Mouse (Mus musculus) myocyte (in vitro differentiated cells): ENCODE data around the gene Crybg1. TPM values are rescaled to one million over a fixed set of nuclear protein-coding genes. Genes with fewer than 3 reads are reported as not detected.

Experiments used
- H3K27me3 ChIP-seq: one replicate; pipeline ENCODE4 v1.6.1; 2011; ENCODE audit not compliant: control insufficient read depth, insufficient read depth, insufficient read length
- H3K36me3 ChIP-seq: one replicate; pipeline ENCODE4 v1.6.1; 2011; ENCODE audit not compliant: control insufficient read depth, insufficient read depth
- H3K4me2 ChIP-seq: one replicate; pipeline ENCODE4 v1.6.1; 2011; ENCODE audit warnings: low read depth, control low read depth
- H3K4me3 ChIP-seq: one replicate; pipeline ENCODE4 v1.5.1; 2011; ENCODE audit warnings: mild to moderate bottlenecking, control low read depth, moderate library complexity
- H3K79me2 ChIP-seq: one replicate; pipeline ENCODE4 v1.6.1; 2011; ENCODE audit not compliant: control insufficient read depth, insufficient read depth
- H3ac ChIP-seq: one replicate; pipeline ENCODE4 v1.6.1; 2011; ENCODE audit not compliant: control insufficient read depth, insufficient read length
- CEBPB ChIP-seq: IDR thresholded peaks from 2 replicates; pipeline ENCODE4 v1.6.1; 2011; ENCODE audit warnings: mild to moderate bottlenecking, moderate library complexity; ENCODE audit not compliant: poor library complexity, insufficient read depth, severe bottlenecking
- E2F4 ChIP-seq: IDR thresholded peaks from one replicate; pipeline ENCODE4 v1.6.1; 2011; ENCODE audit warnings: mild to moderate bottlenecking, control low read depth, moderate library complexity; ENCODE audit not compliant: insufficient read depth
- MAX ChIP-seq: IDR thresholded peaks from one replicate; pipeline ENCODE4 v1.6.1; 2011; ENCODE audit warnings: low read depth, mild to moderate bottlenecking, control low read depth
- MYOD1 ChIP-seq, 3 experiments: IDR thresholded peaks; one replicate each; pipeline ENCODE4 v1.6.1; 2011; ENCODE audit warnings: control low read depth in 2 of 3, low read depth in 2 of 3, mild to moderate bottlenecking in 2 of 3, moderate library complexity in 1 of 3; ENCODE audit not compliant: insufficient read length in 2 of 3, control insufficient read depth in 1 of 3
- MYOG ChIP-seq, 3 experiments: IDR thresholded peaks; one replicate each; pipeline ENCODE4 v1.6.1; 2011; ENCODE audit warnings: control low read depth in 2 of 3, low read depth in 2 of 3, mild to moderate bottlenecking in 2 of 3; ENCODE audit not compliant: insufficient read length in 2 of 3, control insufficient read depth in 1 of 3, insufficient read depth in 1 of 3
- POLR2A ChIP-seq: IDR thresholded peaks from one replicate; pipeline ENCODE4 v1.6.1; 2011; ENCODE audit warnings: low read depth, mild to moderate bottlenecking, control low read depth, moderate library complexity; ENCODE audit not compliant: insufficient read length
- POLR2AphosphoS2 ChIP-seq: IDR thresholded peaks from one replicate; pipeline ENCODE4 v1.6.1; 2011; ENCODE audit warnings: low read depth, control low read depth; ENCODE audit not compliant: insufficient read length
- REST ChIP-seq: IDR thresholded peaks from one replicate; pipeline ENCODE4 v1.6.1; 2011; ENCODE audit warnings: mild to moderate bottlenecking, control low read depth, moderate library complexity; ENCODE audit not compliant: insufficient read depth, insufficient read length
- SRF ChIP-seq: IDR thresholded peaks from one replicate; pipeline ENCODE4 v1.6.1; 2011; ENCODE audit warnings: low read depth; ENCODE audit not compliant: control insufficient read depth, insufficient read length
- TCF12 ChIP-seq: IDR thresholded peaks from one replicate; pipeline ENCODE4 v1.6.1; 2011; ENCODE audit warnings: mild to moderate bottlenecking, control low read depth; ENCODE audit not compliant: poor library complexity, insufficient read depth, severe bottlenecking
- TCF3 ChIP-seq: IDR thresholded peaks from one replicate; pipeline ENCODE4 v1.6.1; 2011; ENCODE audit warnings: low read depth, control low read depth; ENCODE audit not compliant: insufficient read length
- USF1 ChIP-seq: IDR thresholded peaks from one replicate; pipeline ENCODE4 v1.6.1; 2011; ENCODE audit warnings: low read depth, mild to moderate bottlenecking, control low read depth, moderate library complexity
- polyA plus RNA-seq: library from polyadenylated mRNA; unstranded; fragments of >200 nt; fragmentation: generic; extraction: Trizol; gene quantifications from one replicate; pipeline ENCODE4 v1.2.1, GENCODE M21; 2012; ENCODE audit warnings: missing spikeins

The Crybg1 gene
- polyA plus RNA-seq, 1 experiment, result 3.7 TPM

DNA sequence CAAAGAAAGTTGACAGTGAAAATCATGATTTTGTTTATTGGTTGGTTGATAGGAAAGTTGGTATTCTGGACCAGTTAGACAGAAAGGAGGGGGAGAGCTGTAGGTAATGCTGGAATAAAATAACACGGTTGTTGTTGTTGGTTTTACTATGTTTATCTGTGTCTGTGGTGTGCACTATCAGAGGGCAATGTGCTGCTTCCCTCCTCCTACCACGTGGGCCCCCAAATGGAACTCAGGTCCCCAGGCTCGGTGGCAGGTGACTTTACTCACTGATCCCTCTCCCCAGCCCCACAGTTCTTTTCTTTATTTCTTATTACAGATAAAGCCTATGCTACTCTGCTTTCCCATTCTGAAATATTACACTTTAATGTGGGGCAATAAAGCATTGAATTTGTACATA lies 236.4 kb downstream of the Crybg1 start:
- H3K4me3 ChIP-seq, result no peak overlapping the region

DNA sequence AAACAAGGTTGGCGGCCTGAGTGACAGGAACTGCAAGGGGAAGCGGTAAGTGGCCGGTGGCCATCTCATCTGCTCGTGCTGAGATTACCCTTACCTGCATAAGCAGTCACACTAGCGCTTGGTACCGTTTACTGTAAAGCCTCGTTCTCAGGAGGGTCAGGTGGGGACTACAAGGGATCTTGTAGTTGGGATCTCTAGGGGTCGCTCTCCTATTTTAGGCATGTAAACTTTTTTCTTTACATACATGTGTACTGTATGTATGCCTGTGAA lies 237.8 kb downstream of the Crybg1 start:
- Histone ChIP-seq H3K4me2 (no peak overlapping the region), H3K4me3 (no peak overlapping the region), H3K27me3 (no peaks in the 10 kb centered on the region), H3K36me3 (peaks cover 4% of the 10 kb centered on the region), H3K79me2 (no peaks in the 10 kb centered on the region), H3ac (no peak overlapping the region)
- TF ChIP-seq CEBPB, result no peak
- TF ChIP-seq MAX, result no peak
- no peak for TF ChIP-seq POLR2AphosphoS2
- TF ChIP-seq MYOG (IDR thresholded peaks at IDR 0.05; ENCODE audit: control insufficient read depth in 1 of 3, insufficient read depth in 1 of 3, insufficient read length in 2 of 3, low read depth in 2 of 3), result no peak
- no peak for TF ChIP-seq SRF
- no peak for TF ChIP-seq REST
- TF ChIP-seq POLR2A, result no peak
- no peak for TF ChIP-seq TCF12
- TF ChIP-seq TCF3, result no peak
- TF ChIP-seq MYOD1 (IDR thresholded peaks at IDR 0.05; ENCODE audit: control insufficient read depth in 1 of 3, insufficient read length in 2 of 3, low read depth in 2 of 3), result no peak
- no peak for TF ChIP-seq USF1
- no peak for TF ChIP-seq E2F4

More for the DNA sequence above, 236.4 kb downstream of the Crybg1 start:
- Histone ChIP-seq H3K4me2 (no peak overlapping the region), H3ac (no peak overlapping the region), H3K36me3 (peaks cover 4% of the 10 kb centered on the region), H3K27me3 (no peaks in the 10 kb centered on the region), H3K79me2 (no peaks in the 10 kb centered on the region)
- TF ChIP-seq POLR2AphosphoS2, result no peak
- TF ChIP-seq TCF12, result no peak
- TF ChIP-seq MYOD1 (IDR thresholded peaks at IDR 0.05; ENCODE audit: control insufficient read depth in 1 of 3, insufficient read length in 2 of 3, low read depth in 2 of 3), result no peak
- TF ChIP-seq E2F4, result no peak
- TF ChIP-seq MYOG (IDR thresholded peaks at IDR 0.05; ENCODE audit: control insufficient read depth in 1 of 3, insufficient read depth in 1 of 3, insufficient read length in 2 of 3, low read depth in 2 of 3), result no peak
- TF ChIP-seq SRF, result no peak
- no peak for TF ChIP-seq POLR2A
- no peak for TF ChIP-seq TCF3
- no peak for TF ChIP-seq USF1
- TF ChIP-seq REST, result no peak
- no peak for TF ChIP-seq CEBPB
- no peak for TF ChIP-seq MAX

DNA sequence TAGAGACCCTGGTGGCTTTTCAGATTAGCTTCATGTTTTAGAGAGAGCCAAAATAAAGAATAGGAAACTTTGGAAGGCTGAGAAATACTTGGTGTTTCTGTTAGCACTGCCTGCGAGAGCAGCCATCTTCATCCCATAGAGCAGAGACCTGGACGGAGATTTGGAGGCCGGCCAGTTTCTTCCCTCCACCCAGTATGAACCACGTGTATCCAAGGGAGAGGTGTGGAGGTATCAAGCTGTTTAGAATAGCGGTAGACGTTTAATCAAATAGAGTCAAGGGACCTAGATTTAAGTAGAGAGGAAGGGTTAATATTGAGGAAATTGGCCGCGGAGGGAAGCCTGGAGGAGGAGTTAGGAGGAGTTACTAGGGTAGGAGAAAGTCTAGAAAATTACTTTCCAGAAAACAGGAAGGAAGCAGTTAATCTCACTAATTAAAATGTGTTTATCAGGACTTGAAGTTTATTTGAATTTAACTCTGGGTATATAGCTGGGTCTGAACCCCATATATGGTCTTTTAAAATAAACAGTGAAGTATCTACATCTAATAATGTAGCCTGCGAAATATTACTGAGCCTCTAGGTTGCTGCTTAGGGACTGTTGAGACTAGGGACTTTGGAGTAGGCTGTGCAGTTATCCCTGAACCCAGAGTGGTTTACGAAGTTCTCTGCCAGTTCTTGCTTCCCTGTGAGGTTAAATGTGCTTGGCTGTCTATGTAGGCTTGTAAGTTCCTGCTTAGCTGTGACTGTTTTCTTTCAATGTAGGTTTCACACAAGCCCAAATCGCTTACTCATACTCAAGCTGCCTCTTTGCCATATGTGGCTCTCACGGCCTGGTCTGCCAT lies 238.4 kb downstream of the Crybg1 start:
- no peak overlapping the region for H3K4me3 ChIP-seq
- no peaks in the 10 kb centered on the region for H3K79me2 ChIP-seq
- TF ChIP-seq TCF12, result no peak
- TF ChIP-seq TCF3, result no peak
- TF ChIP-seq E2F4, result no peak
- no peak for TF ChIP-seq REST
- TF ChIP-seq SRF, result no peak
- no peak for TF ChIP-seq USF1
- TF ChIP-seq CEBPB, result no peak
- TF ChIP-seq MYOG (IDR thresholded peaks at IDR 0.05; ENCODE audit: control insufficient read depth in 1 of 3, insufficient read depth in 1 of 3, insufficient read length in 2 of 3, low read depth in 2 of 3), result no peak
- TF ChIP-seq POLR2AphosphoS2, result no peak
- no peak for TF ChIP-seq MYOD1 (IDR thresholded peaks at IDR 0.05; ENCODE audit: control insufficient read depth in 1 of 3, insufficient read length in 2 of 3, low read depth in 2 of 3)
- no peak for TF ChIP-seq MAX
- TF ChIP-seq POLR2A, result no peak
- H3ac ChIP-seq, result no peak overlapping the region
- no peaks in the 10 kb centered on the region for H3K27me3 ChIP-seq
- H3K36me3 ChIP-seq, result peaks cover 4% of the 10 kb centered on the region
- H3K4me2 ChIP-seq, result no peak overlapping the region

DNA sequence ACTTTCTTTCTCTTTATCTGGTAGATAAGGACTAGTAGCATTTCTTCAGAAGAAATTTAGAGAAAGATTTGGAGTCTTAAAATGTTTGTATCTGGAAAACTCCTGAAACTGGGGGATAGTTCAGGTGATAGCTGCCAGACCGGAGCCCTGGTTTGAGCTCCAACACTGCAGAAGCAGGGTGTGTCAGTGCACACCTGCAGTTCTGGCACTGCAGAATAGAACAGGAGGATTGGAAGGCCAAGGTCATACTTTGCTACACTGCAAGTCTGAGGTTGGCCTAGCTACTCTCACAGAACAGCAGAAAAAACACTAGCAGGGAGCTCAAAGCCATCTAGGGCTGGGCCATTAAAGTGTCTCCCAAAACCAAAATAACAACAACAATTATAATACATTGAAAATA lies 244.1 kb downstream of the Crybg1 start:
- no peak for TF ChIP-seq POLR2AphosphoS2

DNA sequence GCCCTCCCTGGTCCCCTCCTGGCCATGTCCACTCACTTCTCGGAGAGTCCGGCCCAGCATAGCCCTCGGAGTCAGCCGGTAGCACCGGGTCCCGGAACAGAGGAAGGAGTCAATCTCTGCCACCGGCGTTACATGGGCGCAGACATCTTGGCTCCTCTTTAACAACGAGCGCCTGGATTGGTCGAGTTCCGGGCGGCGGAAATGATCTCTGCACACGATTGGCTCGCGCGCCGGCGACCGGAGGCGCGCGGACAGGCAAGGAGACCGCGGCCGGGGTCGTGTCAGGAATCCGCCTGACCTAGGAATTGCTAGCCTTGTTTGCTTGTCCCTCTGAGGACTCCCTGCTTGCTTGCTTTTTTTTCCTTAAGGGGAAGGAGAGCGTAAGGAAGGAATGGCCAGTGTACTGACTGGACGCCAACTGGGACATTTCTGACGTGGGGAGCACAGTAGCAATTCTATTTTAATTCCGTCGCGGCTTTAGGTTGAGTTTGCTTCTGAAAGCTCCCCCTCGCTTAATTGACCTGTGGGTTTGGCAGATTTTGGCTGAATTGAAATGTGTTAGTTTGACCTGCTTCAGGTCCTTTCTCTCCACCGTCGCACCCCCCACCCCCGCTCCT lies 247.0 kb downstream of the Crybg1 start, which contains the start of the genes Qrsl1 and Rtn4ip1:
TSS of gene Qrsl1 (minus strand) at position 168 of the 617 bp plus-strand sequence.
TSS of gene Rtn4ip1 (plus strand) at position 230 of the 617 bp plus-strand sequence.
- Histone ChIP-seq H3K4me3 (peak within 1 kb of the TSS; percentile 88), H3K79me2 (peaks cover 5% of the 10 kb centered on the region), H3K4me2 (peak within 1 kb of the TSS; percentile 88), H3ac (peak within 1 kb of the TSS; percentile 61), H3K36me3 (no peaks in the 10 kb centered on the region), H3K27me3 (no peaks in the 10 kb centered on the region)
- TF ChIP-seq E2F4, result peak; percentile 26
- no peak for TF ChIP-seq REST
- TF ChIP-seq POLR2A, result peak; percentile 52
- TF ChIP-seq SRF, result no peak
- TF ChIP-seq POLR2AphosphoS2, result peak; percentile 50
- no peak for TF ChIP-seq MAX
- TF ChIP-seq USF1, result no peak
- TF ChIP-seq TCF12, result no peak
- no peak for TF ChIP-seq CEBPB
- TF ChIP-seq MYOG (IDR thresholded peaks at IDR 0.05; ENCODE audit: control insufficient read depth in 1 of 3, insufficient read depth in 1 of 3, insufficient read length in 2 of 3, low read depth in 2 of 3), result no peak
- no peak for TF ChIP-seq MYOD1 (IDR thresholded peaks at IDR 0.05; ENCODE audit: control insufficient read depth in 1 of 3, insufficient read length in 2 of 3, low read depth in 2 of 3)
- TF ChIP-seq TCF3, result no peak

More for the DNA sequence above, 244.1 kb downstream of the Crybg1 start:
- H3K4me3 ChIP-seq, result no peak overlapping the region
- no peaks in the 10 kb centered on the region for H3K27me3 ChIP-seq
- H3K36me3 ChIP-seq, result no peaks in the 10 kb centered on the region
- no peak overlapping the region for H3ac ChIP-seq
- H3K4me2 ChIP-seq, result no peak overlapping the region
- peaks cover 5% of the 10 kb centered on the region for H3K79me2 ChIP-seq
